ENCODE assay signal across 10 mouse cellular contexts in the genomic region with DNA sequence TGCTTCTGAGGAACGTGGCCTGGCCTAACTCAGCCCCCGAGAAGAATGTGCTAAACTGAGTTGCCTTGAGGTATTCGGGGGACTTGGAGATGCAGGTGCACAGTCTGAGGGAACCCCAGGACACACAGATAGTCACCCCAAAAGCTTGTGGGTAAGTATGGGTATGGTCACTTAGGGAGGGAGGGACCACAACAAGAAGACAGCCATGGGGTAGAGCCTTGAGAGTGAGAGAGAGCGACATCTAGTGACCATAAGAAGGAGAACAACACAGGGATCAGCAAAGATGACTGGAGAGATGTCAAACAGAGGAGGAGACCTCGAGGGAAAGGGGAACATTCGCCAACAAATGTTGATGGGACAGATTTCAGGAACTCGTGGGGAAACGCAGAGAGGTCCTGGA. TPM values are rescaled to one million over a fixed set of nuclear protein-coding genes. Genes with fewer than 3 reads are reported as not detected.
A peak's percentile ranks its signal among the peaks of the same experiment; 100 is the strongest.
DNase-seq lines count a peak whose midpoint lies in the region; ATAC-seq lines count a peak whose summit lies in the region.
"Had no signal": no experiment of that assay in that cellular context is flagged by ENCODE, and none has a peak within 500 bp of the region (broad histone marks: within the 10 kb centered on the region; RNA-seq: fewer than 3 reads in every experiment).

No protein-coding gene starts in this region.

- no peak overlapping the region for H3K4me2 ChIP-seq in intestine, embryonic 15.5 days (replicated peaks)

- no peak overlapping the region for H3K27ac ChIP-seq in intestine, embryonic 15.5 days

- no peak for ATAC-seq in intestine, embryonic 15.5 days

- H3K9me3 ChIP-seq in intestine, embryonic 15.5 days: no peaks in the 10 kb centered on the region

- WGBS in intestine, embryonic 15.5 days: 40% methylated on average over 8 of the region's 8 CpGs

- peak; percentile 48 to 63 for DNase-seq in cerebellum, postnatal 10 days
- DNase-seq in cerebellum, adult 9-10 months: no peak
- peak; percentile 11 for DNase-seq in layer of hippocampus, adult 11-12 months (ENCODE audit: low spot score)
- DNase-seq in layer of hippocampus, adult 8-10 months (ENCODE audit: low spot score in 2 of 2): no peak
- peak; percentile 6 for DNase-seq in Muller cell, postnatal 12 days (ENCODE audit: inconsistent ontology term)
- peak; percentile 9 for DNase-seq in layer of hippocampus, adult 9-11 months
- no peak for DNase-seq in cerebellum, adult 8-10 months

- H3K36me3 ChIP-seq in intestine, embryonic 15.5 days: no peaks in the 10 kb centered on the region

- H3K4me3 ChIP-seq in intestine, embryonic 15.5 days (replicated peaks): no peak overlapping the region

- no peaks in the 10 kb centered on the region for H3K27me3 ChIP-seq in intestine, embryonic 15.5 days (replicated peaks)

- no peaks in the 10 kb centered on the region for H3K4me1 ChIP-seq in intestine, embryonic 15.5 days (replicated peaks)

- H3K9ac ChIP-seq in intestine, embryonic 15.5 days: no peak overlapping the region

RNA-seq across cellular contexts. Expression of gene Gldn, which starts 37.2 kb away (rescaled TPM):
- 1 to 10 TPM in 2 of 4 experiments, under 1 TPM in 2; 0.93 to 4.7 (median 2.0) TPM for total RNA-seq in layer of hippocampus, adult 8-10 months (2022)
- 0.04 TPM in 1 of 2 replicates, not detected in the other for polyA plus RNA-seq in intestine, embryonic 15.5 days (2015; fragmentation: Nextera tagmentation; extraction: Ambion mirVana)
- total RNA-seq: neutrophil, adult 5-6 weeks had no signal

RNA-seq across cellular contexts. Expression of gene Cyp19a1, which starts 55.5 kb away (rescaled TPM):
- total RNA-seq in layer of hippocampus, adult 8-10 months (2022): under 1 TPM in 1 of 4 experiments, not detected in 3; 0.27 TPM
- polyA plus RNA-seq in intestine, embryonic 15.5 days (2015; fragmentation: Nextera tagmentation; extraction: Ambion mirVana): not detected in 2 replicates
- total RNA-seq: neutrophil, adult 5-6 weeks had no signal
- polyA plus RNA-seq: limb, embryonic 11.5 days had no signal

Comparison
In these comparisons a context has a peak if more than half of its experiments do, and no peak if none do; other contexts are left out.
1. DNase-seq: peak in cerebellum, postnatal 10 days (2 of 2), layer of hippocampus, adult 11-12 months (single experiment), Muller cell, postnatal 12 days (single experiment) and layer of hippocampus, adult 9-11 months (single experiment); none in cerebellum, adult 9-10 months (single experiment), layer of hippocampus, adult 8-10 months (0 of 2) and cerebellum, adult 8-10 months (single experiment).